ENCODE assay signal across 10 mouse cellular contexts in genomic region chr6:86917231-86917630, GRCm38 (mm10).
A peak's percentile ranks its signal among the peaks of the same experiment; 100 is the strongest.
DNase-seq lines count a peak whose midpoint lies in the region; ATAC-seq lines count a peak whose summit lies in the region.
"Had no signal": no experiment of that assay in that cellular context is flagged by ENCODE, and none has a peak within 500 bp of the region (broad histone marks: within the 10 kb centered on the region; RNA-seq: fewer than 3 reads in every experiment).

No protein-coding gene starts in this region.

- H3K4me3 ChIP-seq in intestine, embryonic 16.5 days (ENCODE audit: low read length), result no peak overlapping the region
- H3K4me3 ChIP-seq: neural tube, embryonic 12.5 days had no signal

- H3K27me3 ChIP-seq in intestine, embryonic 16.5 days (replicated peaks; ENCODE audit: control insufficient read depth, insufficient read depth, low read length), result no peaks in the 10 kb centered on the region
- H3K27me3 ChIP-seq: neural tube, embryonic 12.5 days had no signal

- H3K4me2 ChIP-seq in intestine, embryonic 16.5 days (ENCODE audit: low read depth, low read length), result no peak overlapping the region
- H3K4me2 ChIP-seq: neural tube, embryonic 12.5 days had no signal

- 81% methylated on average over 4 of the region's 4 CpGs for WGBS in intestine, embryonic 16.5 days

- peak; percentile 5 for DNase-seq in ovary, adult 18-20 months (ENCODE audit: low spot score)
- DNase-seq in ovary, postnatal 10 days (ENCODE audit: low spot score), result no peak
- peak; percentile 17 to 26 for DNase-seq in gastrocnemius, adult 8-10 months (ENCODE audit: low spot score in 2 of 2)
- DNase-seq in layer of hippocampus, adult 8-10 months (ENCODE audit: low spot score in 2 of 2), result peak; percentile 46 to 63
- peak; percentile 56 for DNase-seq in skeletal muscle tissue, adult 2 months (ENCODE audit: low read depth, low spot score)
- no peak for DNase-seq in embryo, embryonic 9.5 days (ENCODE audit: extremely low spot score)

- no peak overlapping the region for H3K9ac ChIP-seq in intestine, embryonic 16.5 days (ENCODE audit: low read depth, low read length)
- H3K9ac ChIP-seq: liver, embryonic 14.5 days; neural tube, embryonic 12.5 days had no signal

- no peak for ATAC-seq in intestine, embryonic 16.5 days
- no peak for ATAC-seq in megakaryocyte, adult 5-6 weeks (ENCODE audit: poor library complexity, severe bottlenecking)

- no peak overlapping the region for H3K27ac ChIP-seq in intestine, embryonic 16.5 days (ENCODE audit: low read length)
- H3K27ac ChIP-seq: liver, embryonic 14.5 days; neural tube, embryonic 12.5 days had no signal

- 0 out of 2 replicates have a peak, but pooled peaks cover 9% of the 10 kb centered on the region for H3K4me1 ChIP-seq in intestine, embryonic 16.5 days (ENCODE audit: control insufficient read depth, insufficient read depth, low read length)
- H3K4me1 ChIP-seq: neural tube, embryonic 12.5 days had no signal

- no peaks in the 10 kb centered on the region for H3K36me3 ChIP-seq in intestine, embryonic 16.5 days (ENCODE audit: control insufficient read depth, insufficient read depth, low read length)
- H3K36me3 ChIP-seq: neural tube, embryonic 12.5 days had no signal

- no peaks in the 10 kb centered on the region for H3K9me3 ChIP-seq in intestine, embryonic 16.5 days (ENCODE audit: control insufficient read depth, low read length)
- H3K9me3 ChIP-seq: neural tube, embryonic 12.5 days had no signal

Comparison
In these comparisons a context has a peak if more than half of its experiments do, and no peak if none do; other contexts are left out.
1. DNase-seq: peak in ovary, adult 18-20 months (single experiment), gastrocnemius, adult 8-10 months (2 of 2), layer of hippocampus, adult 8-10 months (2 of 2) and skeletal muscle tissue, adult 2 months (single experiment); none in ovary, postnatal 10 days (single experiment) and embryo, embryonic 9.5 days (single experiment).